Mouse (Mus musculus) MEL (cell line): ENCODE data around the gene Morn2. TPM values are rescaled to one million over a fixed set of nuclear protein-coding genes. Genes with fewer than 3 reads are reported as not detected.

Experiments used
- DNase-seq: peaks from one replicate; pipeline ENCODE4 v3.0.0; 2011; ENCODE audit warnings: low read depth, low spot score
- H3K27ac ChIP-seq: 2 replicates; pipeline ENCODE4 v1.5.1; 2012; ENCODE audit warnings: low read depth, mild to moderate bottlenecking, control low read depth, low read length, moderate library complexity; ENCODE audit not compliant: control insufficient read depth
- H3K27me3 ChIP-seq, 2 experiments: fragments of 150-350 bp in 1 of 2; sonication (generic) in 1 of 2; 2 replicates each; pipeline ENCODE4 v1.6.1; 2012; ENCODE audit warnings: low read length in 2 of 2, mild to moderate bottlenecking in 2 of 2, improper control_type of control experiment in 1 of 2, moderate library complexity in 1 of 2; ENCODE audit not compliant: insufficient read depth in 2 of 2, control insufficient read depth in 1 of 2
- H3K36me3 ChIP-seq, 2 experiments: 2 replicates each; pipeline ENCODE4 v1.6.1; 2012 to 2014; ENCODE audit warnings: low read length in 2 of 2, improper control_type of control experiment in 1 of 2, inconsistent platforms in 1 of 2, mild to moderate bottlenecking in 1 of 2; ENCODE audit not compliant: insufficient read depth in 2 of 2, control insufficient read depth in 1 of 2
- H3K4me1 ChIP-seq, 2 experiments: fragments of 150-350 bp in 1 of 2; sonication (generic) in 1 of 2; 2 replicates each; pipeline ENCODE4 v1.6.1; 2012; ENCODE audit warnings: low read length in 2 of 2, improper control_type of control experiment in 1 of 2, mild to moderate bottlenecking in 1 of 2; ENCODE audit not compliant: insufficient read depth in 2 of 2, control insufficient read depth in 1 of 2
- H3K4me3 ChIP-seq, 2 experiments: fragments of 150-350 bp in 1 of 2; sonication (generic) in 1 of 2; 2 replicates each; pipeline ENCODE4 v1.5.1; 2012; ENCODE audit warnings: low read depth in 2 of 2, low read length in 2 of 2, mild to moderate bottlenecking in 2 of 2, moderate library complexity in 2 of 2, control low read depth in 1 of 2, improper control_type of control experiment in 1 of 2; ENCODE audit not compliant: control insufficient read depth in 1 of 2, insufficient read depth in 1 of 2
- H3K79me2 ChIP-seq: 2 replicates; pipeline ENCODE4 v1.6.1; 2012; ENCODE audit warnings: mild to moderate bottlenecking, low read length, moderate library complexity; ENCODE audit not compliant: control insufficient read depth, poor library complexity, insufficient read depth
- H3K9ac ChIP-seq: 2 replicates; pipeline ENCODE4 v1.6.1; 2012; ENCODE audit warnings: low read depth, mild to moderate bottlenecking, control low read depth, low read length, moderate library complexity; ENCODE audit not compliant: control insufficient read depth, poor library complexity, severe bottlenecking
- H3K9me3 ChIP-seq: fragments of 150-350 bp; sonication (generic); replicated peaks from 2 replicates; pipeline ENCODE4 v1.6.1; 2012; ENCODE audit warnings: mild to moderate bottlenecking, low read length, improper control_type of control experiment, moderate library complexity; ENCODE audit not compliant: insufficient read depth
- BHLHE40 ChIP-seq: IDR thresholded peaks from 2 replicates; pipeline ENCODE4 v1.6.1; 2012; ENCODE audit warnings: low read depth, mild to moderate bottlenecking, inconsistent platforms, low read length, improper control_type of control experiment, borderline replicate concordance
- CHD2 ChIP-seq: IDR thresholded peaks from 2 replicates; pipeline ENCODE4 v1.6.1; 2011; ENCODE audit warnings: low read length, improper control_type of control experiment
- E2F4 ChIP-seq: IDR thresholded peaks from 2 replicates; pipeline ENCODE4 v1.6.1; 2011; ENCODE audit warnings: low read depth, low read length, improper control_type of control experiment, borderline replicate concordance
- ELF1 ChIP-seq: IDR thresholded peaks from 2 replicates; pipeline ENCODE4 v1.6.1; 2014; ENCODE audit warnings: low read depth, mild to moderate bottlenecking, inconsistent platforms, low read length, improper control_type of control experiment, moderate library complexity
- EP300 ChIP-seq, 2 experiments: IDR thresholded peaks; 2 replicates each; pipeline ENCODE4 v1.6.1; 2011; ENCODE audit warnings: improper control_type of control experiment in 2 of 2, low read length in 2 of 2, low read depth in 1 of 2, mild to moderate bottlenecking in 1 of 2
- GABPA ChIP-seq: IDR thresholded peaks from 2 replicates; pipeline ENCODE4 v1.6.1; 2012; ENCODE audit warnings: low read depth, mild to moderate bottlenecking, inconsistent platforms, low read length, improper control_type of control experiment, moderate library complexity
- KAT2A ChIP-seq: conservative IDR thresholded peaks from 2 replicates; pipeline ENCODE4 v1.6.1; 2012; ENCODE audit warnings: low read depth, low read length, improper control_type of control experiment, inconsistent platforms
- MAFK ChIP-seq: IDR thresholded peaks from 2 replicates; pipeline ENCODE4 v1.6.1; 2011; ENCODE audit warnings: low read depth, mild to moderate bottlenecking, low read length, improper control_type of control experiment, borderline replicate concordance
- MAX ChIP-seq: IDR thresholded peaks from 2 replicates; pipeline ENCODE4 v1.6.1; 2011; ENCODE audit warnings: low read length, improper control_type of control experiment
- MAZ ChIP-seq: IDR thresholded peaks from 2 replicates; pipeline ENCODE4 v1.6.1; 2012; ENCODE audit warnings: low read depth, mild to moderate bottlenecking, inconsistent platforms, low read length, improper control_type of control experiment
- MEF2A ChIP-seq: IDR thresholded peaks from 2 replicates; pipeline ENCODE4 v1.6.1; 2014; ENCODE audit warnings: low read depth, mild to moderate bottlenecking, inconsistent platforms, low read length, improper control_type of control experiment; ENCODE audit not compliant: poor library complexity, insufficient replicate concordance, severe bottlenecking; ENCODE audit errors: extremely low read depth
- MXI1 ChIP-seq: IDR thresholded peaks from 2 replicates; pipeline ENCODE4 v1.6.1; 2011; ENCODE audit warnings: mild to moderate bottlenecking, low read depth, low read length, improper control_type of control experiment
- MYB ChIP-seq: IDR thresholded peaks from 2 replicates; pipeline ENCODE4 v1.6.1; 2011; ENCODE audit warnings: mild to moderate bottlenecking, low read depth, low read length, improper control_type of control experiment
- NRF1 ChIP-seq: IDR thresholded peaks from 2 replicates; pipeline ENCODE4 v1.6.1; 2014; ENCODE audit warnings: low read depth, mild to moderate bottlenecking, inconsistent platforms, low read length, improper control_type of control experiment, moderate library complexity; ENCODE audit not compliant: poor library complexity, insufficient read depth, severe bottlenecking
- POLR2A ChIP-seq, 2 experiments: IDR thresholded peaks; 2 replicates each; pipeline ENCODE4 v1.6.1; 2011 to 2012; ENCODE audit warnings: low read length in 2 of 2, mild to moderate bottlenecking in 2 of 2, control low read depth in 1 of 2, improper control_type of control experiment in 1 of 2, low read depth in 1 of 2, moderate library complexity in 1 of 2; ENCODE audit not compliant: control insufficient read depth in 1 of 2, insufficient read depth in 1 of 2, poor library complexity in 1 of 2
- POLR2AphosphoS2 ChIP-seq: IDR thresholded peaks from 2 replicates; pipeline ENCODE4 v1.6.1; 2011; ENCODE audit warnings: low read length, improper control_type of control experiment
- USF1 ChIP-seq: IDR thresholded peaks from 2 replicates; pipeline ENCODE4 v1.6.1; 2014; ENCODE audit warnings: low read depth, mild to moderate bottlenecking, inconsistent platforms, low read length, improper control_type of control experiment, moderate library complexity
- ZC3H11A ChIP-seq: IDR thresholded peaks from 2 replicates; pipeline ENCODE4 v1.6.1; 2012; ENCODE audit warnings: low read depth, mild to moderate bottlenecking, inconsistent platforms, low read length, improper control_type of control experiment
- ZKSCAN1 ChIP-seq: IDR thresholded peaks from 2 replicates; pipeline ENCODE4 v1.6.1; 2012; ENCODE audit warnings: low read depth, mild to moderate bottlenecking, inconsistent platforms, low read length, improper control_type of control experiment, moderate library complexity
- polyA plus RNA-seq, 2 experiments: library from polyadenylated mRNA; stranded (reverse) in 1 of 2; unstranded in 1 of 2; fragments of >175 nt in 1 of 2; fragments of >200 nt in 1 of 2; gene quantifications; 2 replicates each; pipeline versions ENCODE4 v1.2.1 to v1.2.4; 2012; ENCODE audit warnings: low replicate concordance in 2 of 2, low read depth in 1 of 2; ENCODE audit not compliant: insufficient read length in 2 of 2, insufficient read depth in 1 of 2, missing spikeins in 1 of 2
- total RNA-seq: library from RNA; depleted of rRNA; stranded (reverse); fragments of 300-350 nt; gene quantifications from 2 replicates; pipeline ENCODE4 v1.2.3, GENCODE M21; 2012

Morn2 gene
- total and polyA plus RNA-seq, 3 experiments, result 7.4 to 18.1 TPM; not detected in 1

DNA sequence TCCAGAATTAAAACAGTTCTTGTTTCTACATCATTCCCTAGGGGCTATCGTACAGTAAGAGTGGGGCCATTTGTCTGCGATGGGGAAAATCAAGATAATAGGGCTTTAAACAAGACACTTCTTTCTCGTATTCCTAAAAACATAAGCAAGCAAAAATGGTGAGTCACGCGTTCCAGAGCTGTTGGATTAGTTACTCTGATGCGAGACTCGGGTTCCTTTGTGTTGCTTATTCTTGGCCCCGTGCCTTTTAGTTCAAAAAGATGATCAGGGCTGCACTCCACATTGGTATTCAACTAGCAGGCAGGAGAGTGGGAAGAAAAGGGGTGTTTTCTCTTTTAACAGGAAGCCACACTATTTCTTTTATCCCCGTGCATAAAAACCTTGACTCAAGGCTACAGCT, 21.8 kb downstream of the Morn2 start:
- H3K27ac ChIP-seq, result no peak overlapping the region
- no peaks in the 10 kb centered on the region for H3K79me2 ChIP-seq
- peaks cover 0 to 6% of the 10 kb centered on the region in 2 experiments; a peak in 3 of 4 replicates for H3K27me3 ChIP-seq
- no peaks in the 10 kb centered on the region for H3K9me3 ChIP-seq
- no peak for DNase-seq
- TF ChIP-seq KAT2A (no peak), MEF2A (no peak)
- H3K36me3 ChIP-seq, result peaks cover 0 to 5% of the 10 kb centered on the region in 2 experiments; a peak in 2 of 4 replicates
- peaks cover 0 to 4% of the 10 kb centered on the region in 2 experiments; a peak in 1 of 4 replicates for H3K4me1 ChIP-seq
- H3K4me3 ChIP-seq, result no peak overlapping the region
- no peak overlapping the region for H3K9ac ChIP-seq

GRCm38 (mm10) chr17:80312405-80312804, 22.4 kb downstream of the Morn2 start:
- no peak for DNase-seq
- Histone ChIP-seq H3K9ac (no peak overlapping the region), H3K9me3 (no peaks in the 10 kb centered on the region), H3K4me3 (no peak overlapping the region), H3K27ac (no peak overlapping the region), H3K27me3 (peaks cover 0 to 8% of the 10 kb centered on the region in 2 experiments; a peak in 3 of 4 replicates), H3K4me1 (no peaks in the 10 kb centered on the region), H3K36me3 (peaks cover 0 to 2% of the 10 kb centered on the region in 2 experiments; a peak in 2 of 4 replicates), H3K79me2 (no peaks in the 10 kb centered on the region)
- TF ChIP-seq CHD2, result no peak
- TF ChIP-seq NRF1, result no peak
- no peak for TF ChIP-seq E2F4
- TF ChIP-seq POLR2AphosphoS2, result no peak
- TF ChIP-seq POLR2A (IDR thresholded peaks at IDR 0.05; ENCODE audit: control insufficient read depth in 1 of 2, insufficient read depth in 1 of 2, low read depth in 1 of 2, low read length in 2 of 2, poor library complexity in 1 of 2), result no peak
- no peak for TF ChIP-seq BHLHE40
- TF ChIP-seq MXI1, result no peak
- no peak for TF ChIP-seq ZC3H11A
- no peak for TF ChIP-seq MYB
- TF ChIP-seq MAZ, result no peak
- TF ChIP-seq EP300 (IDR thresholded peaks at IDR 0.05; ENCODE audit: low read depth in 1 of 2, low read length in 2 of 2), result no peak
- no peak for TF ChIP-seq GABPA
- TF ChIP-seq MAFK, result no peak
- no peak for TF ChIP-seq MEF2A
- TF ChIP-seq MAX, result no peak
- TF ChIP-seq ELF1, result no peak
- no peak for TF ChIP-seq USF1
- no peak for TF ChIP-seq ZKSCAN1
